Mouse (Mus musculus) Patski (cell line): ENCODE results near the gene Dtx2. TPM values are rescaled to one million over a fixed set of nuclear protein-coding genes. Genes with fewer than 3 reads are reported as not detected.

ENCODE experiments used
- ATAC-seq: fragments of 100-300 bp; one replicate; pipeline ENCODE4 v1.8.0; 2021
- CTCF ChIA-PET: fragments of 350-600 bp; sonication (Branson Sonifier 250); formaldehyde crosslinking; loops from one replicate; lab custom pipeline; 2022; ENCODE audit warnings: inconsistent platforms; lab: Charles Lee
- POLR2A ChIA-PET: fragments of 350-600 bp; sonication (Branson Sonifier 250); formaldehyde crosslinking; loops from one replicate; lab custom pipeline; 2022; ENCODE audit warnings: antibody characterized with exemption, inconsistent platforms; lab: Charles Lee
- DNase-seq: peaks from one replicate; pipeline ENCODE4 v3.0.0-alpha.2; 2011; ENCODE audit warnings: low read depth, low spot score
- H3K27me3 ChIP-seq: fragments of 371-371 bp; one replicate; pipeline ENCODE4 v1.5.1; 2021
- CTCF ChIP-seq: fragments of 100-300 bp; IDR thresholded peaks from one replicate; pipeline ENCODE4 v1.5.1; 2021
- in situ Hi-C: fragments of 300-500 bp; cut with MboI; formaldehyde crosslinking; loops from 3 replicates; pipeline ENCODE4 v1.11.1; 2018; ENCODE audit warnings: low pct_unique_long_range_greater_than_20kb, mixed read lengths
- polyA plus RNA-seq: library from polyadenylated mRNA; unstranded; gene quantifications from one replicate; pipeline ENCODE4 v1.2.3, GENCODE M21; 2021

Gene Dtx2
- polyA plus RNA-seq, 1 experiment from 2014 or later, result 22.2 TPM

- no peak for ATAC-seq
Measured at GRCm38 (mm10) chr5:135958367-135958766, 36.2 kb upstream of the Dtx2 start.

GRCm38 (mm10) chr5:135959911-135960310 lies 34.7 kb upstream of the Dtx2 start:
- in situ Hi-C loops, result no loop called here
- no peak for DNase-seq
- H3K27me3 ChIP-seq, result no peaks in the 10 kb centered on the region
- POLR2A ChIA-PET, result no interaction called here
- no peak for TF ChIP-seq CTCF
- no peak for ATAC-seq
- CTCF ChIA-PET, result no interaction called here

More at GRCm38 (mm10) chr5:135958367-135958766, 36.2 kb upstream of the Dtx2 start:
- no peak for TF ChIP-seq CTCF
- ChIA-PET CTCF (interaction anchor here (1.3 kb wide), 1 partner anchor 23 kb away, joined by 6 read pairs; no protein-coding TSS in a partner anchor), POLR2A (interaction anchor here (1.0 to 1.4 kb wide), 4 partner anchors 24 to 59 kb away, joined by 3 to 4 read pairs (median 3); partner anchors contain the start of gene Ywhag)
- in situ Hi-C loops, result no loop called here
- no peak for DNase-seq
- no peaks in the 10 kb centered on the region for H3K27me3 ChIP-seq

- TF ChIP-seq CTCF, result no peak
- H3K27me3 ChIP-seq, result no peaks in the 10 kb centered on the region
- in situ Hi-C loops, result no loop called here
- ChIA-PET CTCF (no interaction called here), POLR2A (no interaction called here)
- DNase-seq, result no peak
- no peak for ATAC-seq
Measured at GRCm38 (mm10) chr5:135960909-135961635, 33.5 kb upstream of the Dtx2 start.

GRCm38 (mm10) chr5:135962125-135962491 lies 32.5 kb upstream of the Dtx2 start:
- CTCF ChIA-PET, result interaction anchor here (1.0 to 1.5 kb wide), 4 partner anchors 17 to 84 kb away, joined by 3 to 10 read pairs (median 3); partner anchors contain the start of gene Ywhag
- POLR2A ChIA-PET, result no interaction called here
- in situ Hi-C loops, result no loop called here
- no peak for ATAC-seq
- no peak for TF ChIP-seq CTCF
- H3K27me3 ChIP-seq, result no peaks in the 10 kb centered on the region
- DNase-seq, result no peak

GRCm38 (mm10) chr5:135962492-135963279 lies 31.9 kb upstream of the Dtx2 start:
- H3K27me3 ChIP-seq, result no peaks in the 10 kb centered on the region
- POLR2A ChIA-PET, result no interaction called here
- no peak for TF ChIP-seq CTCF
- DNase-seq, result peak; percentile 99
- peak; percentile 83 for ATAC-seq
- CTCF ChIA-PET, result interaction anchor here (1.0 to 1.5 kb wide), 5 partner anchors 10 to 85 kb away, joined by 3 to 10 read pairs (median 3); partner anchors contain the start of gene Ywhag
- in situ Hi-C loops, result no loop called here

GRCm38 (mm10) chr5:135963280-135963627 lies 31.3 kb upstream of the Dtx2 start:
- CTCF ChIA-PET, result interaction anchor here (1.0 to 1.5 kb wide), 4 partner anchors 11 to 85 kb away, joined by 3 to 10 read pairs (median 3); no protein-coding TSS in a partner anchor
- in situ Hi-C loops, result no loop called here
- no peaks in the 10 kb centered on the region for H3K27me3 ChIP-seq
- no peak for TF ChIP-seq CTCF
- DNase-seq (no peak), ATAC-seq (no peak)
- POLR2A ChIA-PET, result interaction anchor here (0.6 to 2.6 kb wide), 4 partner anchors 10 to 132 kb away, joined by 3 to 10 read pairs (median 4); partner anchors contain the start of gene Ssc4d

GRCm38 (mm10) chr5:135965501-135965930 lies 29.1 kb upstream of the Dtx2 start:
- DNase-seq, result no peak
- ATAC-seq, result no peak
- in situ Hi-C loops, result no loop called here
- H3K27me3 ChIP-seq, result no peaks in the 10 kb centered on the region
- TF ChIP-seq CTCF, result no peak
- ChIA-PET POLR2A (interaction anchor here (2.6 kb wide), 1 partner anchor 10 kb away, joined by 10 read pairs; the partner anchor contains the start of gene Ssc4d), CTCF (no interaction called here)

GRCm38 (mm10) chr5:135966866-135967265 lies 27.7 kb upstream of the Dtx2 start:
- in situ Hi-C loops, result no loop called here
- DNase-seq, result no peak
- ChIA-PET CTCF (interaction anchor here (0.8 to 1.5 kb wide), 4 partner anchors 11 to 89 kb away, joined by 3 to 5 read pairs (median 4); no protein-coding TSS in a partner anchor), POLR2A (interaction anchor here (0.6 kb wide), 1 partner anchor 25 kb away, joined by 6 read pairs; no protein-coding TSS in a partner anchor)
- no peaks in the 10 kb centered on the region for H3K27me3 ChIP-seq
- no peak for ATAC-seq
- TF ChIP-seq CTCF, result no peak

- ChIA-PET CTCF (interaction anchor here (1.2 to 1.6 kb wide), 3 partner anchors 13 to 92 kb away, joined by 3 read pairs; no protein-coding TSS in a partner anchor), POLR2A (no interaction called here)
- in situ Hi-C loops, result no loop called here
- TF ChIP-seq CTCF, result no peak
- no peaks in the 10 kb centered on the region for H3K27me3 ChIP-seq
- DNase-seq (no peak), ATAC-seq (no peak)
Measured at GRCm38 (mm10) chr5:135968781-135969180, 25.8 kb upstream of the Dtx2 start.

GRCm38 (mm10) chr5:135970247-135970646 lies 24.4 kb upstream of the Dtx2 start:
- no peak for TF ChIP-seq CTCF
- CTCF ChIA-PET, result interaction anchor here (0.8 to 1.6 kb wide), 4 partner anchors 12 to 93 kb away, joined by 3 to 4 read pairs (median 3); no protein-coding TSS in a partner anchor
- no peaks in the 10 kb centered on the region for H3K27me3 ChIP-seq
- ATAC-seq (no peak), DNase-seq (no peak)
- in situ Hi-C loops, result no loop called here
- POLR2A ChIA-PET, result no interaction called here
